Mouse (Mus musculus): ENCODE data around the gene Fbxl14. TPM values are rescaled to one million over a fixed set of nuclear protein-coding genes. Genes with fewer than 3 reads are reported as not detected.
A peak's percentile ranks its signal among the peaks of the same experiment; 100 is the strongest.
"Not testable (repeated sequence)": the region's sequence is repeated elsewhere in the genome, so short reads cannot be mapped to it uniquely, and the experiment has no call there.

Gene Fbxl14
- polyA plus RNA-seq, 1 experiment from 2014 or later: 4.7 TPM

DNA sequence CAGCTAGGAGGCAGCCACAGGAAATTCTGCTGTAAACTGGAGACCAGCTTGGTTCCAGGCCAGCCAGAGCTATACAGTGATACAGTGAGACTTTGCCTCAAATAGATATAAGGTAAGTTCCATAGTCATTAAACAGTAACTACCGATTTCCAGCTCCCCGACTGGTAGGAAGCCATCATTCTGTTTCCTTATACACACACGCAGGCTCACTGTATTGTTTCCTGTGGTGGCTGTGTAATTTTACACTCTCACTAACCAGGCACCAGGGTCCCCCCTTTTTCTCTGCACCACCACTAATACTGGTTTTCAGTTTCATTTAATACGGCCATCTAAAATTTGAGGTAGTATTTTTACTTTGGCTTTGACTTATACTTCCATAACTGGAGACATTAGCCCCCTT, 5.5 kb upstream of the Fbxl14 start:
- Histone ChIP-seq H3K9ac (no peak overlapping the region), H3K9me3 (no peaks in the 10 kb centered on the region), H3K4me3 (no peak overlapping the region), H3K27me3 (replicated peaks) (no peaks in the 10 kb centered on the region), H3K4me2 (replicated peaks) (no peak overlapping the region), H3K4me1 (peaks cover 12% of the 10 kb centered on the region), H3K36me3 (no peaks in the 10 kb centered on the region), H3K27ac (no peak overlapping the region)
- no peak for ATAC-seq (ENCODE audit: low FRiP score, low read depth)
- 92% methylated on average over 4 of the region's 4 CpGs for WGBS

DNA sequence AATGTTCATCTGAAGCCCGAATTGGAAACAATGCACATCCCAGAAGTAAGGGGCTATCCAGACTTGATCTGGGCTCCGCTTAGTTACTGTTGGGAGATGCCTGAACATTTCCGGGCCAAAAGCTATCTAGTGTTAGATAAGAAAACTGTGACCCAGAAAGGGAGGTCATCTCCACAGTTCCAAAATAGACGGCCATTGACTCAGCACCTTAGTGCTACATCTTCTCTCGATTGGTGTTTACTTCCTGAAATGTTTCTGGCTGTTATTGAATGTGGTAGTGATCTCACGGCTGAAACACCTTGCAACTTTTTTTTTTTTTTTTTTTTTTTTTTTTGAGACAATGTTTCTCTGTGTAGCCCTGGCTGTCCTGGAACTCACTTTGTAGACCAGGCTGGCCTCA, 3.5 kb upstream of the Fbxl14 start:
- Histone ChIP-seq H3K27me3 (replicated peaks) (no peaks in the 10 kb centered on the region), H3K4me2 (replicated peaks) (no peak overlapping the region), H3K36me3 (no peaks in the 10 kb centered on the region), H3K4me3 (no peak overlapping the region), H3K4me1 (peaks cover 19% of the 10 kb centered on the region), H3K9me3 (no peaks in the 10 kb centered on the region), H3K9ac (no peak overlapping the region), H3K27ac (no peak overlapping the region)
- ATAC-seq (ENCODE audit: low FRiP score, low read depth): no peak
- WGBS: 91% methylated on average over 6 of the region's 6 CpGs

DNA sequence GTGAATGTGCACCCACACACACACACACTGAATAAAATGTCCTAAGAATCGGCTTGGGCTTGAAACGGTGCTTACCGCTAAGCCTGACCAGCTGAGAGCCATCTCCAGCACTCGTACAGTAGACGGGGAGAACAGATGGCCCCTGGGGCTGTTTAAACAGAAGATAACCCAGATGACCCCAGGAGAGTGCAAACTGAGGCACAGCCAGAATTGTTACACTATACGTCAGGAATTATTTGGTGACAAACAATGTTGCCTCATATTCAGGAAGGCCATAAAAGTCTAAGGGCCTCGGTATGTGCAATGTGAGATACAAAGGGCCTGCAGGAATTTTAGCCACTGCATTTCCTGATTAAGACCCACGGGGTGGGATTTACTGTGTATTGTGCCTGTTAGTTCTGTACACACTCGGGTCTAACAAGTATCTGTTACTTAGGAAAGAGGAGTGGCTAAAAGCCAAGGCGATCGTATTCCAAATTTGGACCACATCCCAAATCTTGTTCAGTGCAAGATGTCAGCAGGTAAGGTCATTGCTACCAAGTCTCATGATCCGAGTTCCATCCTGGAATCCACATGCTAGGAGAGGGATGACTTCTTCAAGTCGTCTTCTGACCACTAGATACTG, 1.7 kb upstream of the Fbxl14 start:
- H3K27me3 ChIP-seq (replicated peaks): no peaks in the 10 kb centered on the region
- H3K9me3 ChIP-seq: no peaks in the 10 kb centered on the region
- H3K36me3 ChIP-seq: no peaks in the 10 kb centered on the region
- peaks cover 26% of the 10 kb centered on the region for H3K4me1 ChIP-seq
- no peak overlapping the region for H3K27ac ChIP-seq
- no peak overlapping the region for H3K9ac ChIP-seq
- H3K4me3 ChIP-seq: no peak overlapping the region
- WGBS: 49% methylated on average over 13 of the region's 13 CpGs
- ATAC-seq (ENCODE audit: low FRiP score, low read depth): no peak
- H3K4me2 ChIP-seq (replicated peaks): no peak overlapping the region; the same call in 1 of the 2 replicates

DNA sequence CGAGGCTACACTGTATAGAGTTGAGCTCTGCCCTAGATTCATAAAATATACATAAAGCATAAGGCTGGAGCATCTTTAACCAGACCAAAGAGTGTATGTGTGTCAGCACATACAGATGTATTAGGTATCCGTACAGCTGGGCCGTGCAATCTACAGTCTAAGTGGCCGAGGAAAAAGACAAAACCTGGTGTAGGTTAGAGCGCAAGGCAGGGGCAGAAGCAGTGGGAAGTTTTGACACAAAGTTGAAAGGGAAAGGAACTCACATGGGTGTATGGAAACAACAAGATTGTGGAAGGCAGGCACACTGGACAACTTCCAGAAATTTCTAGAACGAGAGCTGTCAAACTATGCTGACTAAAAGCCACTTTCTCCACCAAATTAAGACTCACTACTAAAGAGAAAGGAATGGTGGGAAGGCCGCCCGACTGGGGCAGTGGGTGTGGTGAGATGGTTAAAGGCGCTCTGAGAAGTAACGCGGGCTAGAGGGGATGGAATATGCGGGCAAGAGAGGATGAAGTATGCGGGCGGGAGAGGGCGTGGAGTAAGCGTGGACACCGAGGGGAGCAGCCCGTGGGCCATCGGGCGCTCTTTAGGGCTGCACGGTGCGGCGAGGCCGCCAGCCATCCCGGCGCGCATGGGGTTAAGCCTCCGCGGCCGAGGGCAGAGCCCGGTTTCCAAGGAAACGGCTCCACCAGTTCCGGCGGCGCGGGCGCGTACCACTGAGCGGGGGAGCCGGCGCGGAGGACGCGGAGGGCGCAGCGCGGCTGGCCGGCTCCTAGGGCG, 717 bp upstream of the Fbxl14 start:
- ATAC-seq (ENCODE audit: low FRiP score, low read depth): peak; percentile 91
- H3K4me1 ChIP-seq: peaks cover 35% of the 10 kb centered on the region
- peak overlapping the region; percentile 94 for H3K9ac ChIP-seq
- H3K27ac ChIP-seq: peak overlapping the region; percentile 96
- H3K9me3 ChIP-seq: no peaks in the 10 kb centered on the region
- no peaks in the 10 kb centered on the region for H3K27me3 ChIP-seq (replicated peaks)
- peak overlapping the region; percentile 71 for H3K4me2 ChIP-seq (replicated peaks)
- H3K4me3 ChIP-seq: peak overlapping the region; percentile 90
- WGBS: 2% methylated on average over 49 of the region's 49 CpGs
- H3K36me3 ChIP-seq: peaks cover 9% of the 10 kb centered on the region; the same call in 1 of the 2 replicates

- H3K9me3 ChIP-seq: no peaks in the 10 kb centered on the region
- ATAC-seq (ENCODE audit: low FRiP score, low read depth): peak; percentile 26; the same call in 1 of the 2 replicates
- peak overlapping the region; percentile 99 for H3K4me2 ChIP-seq (replicated peaks)
- peak overlapping the region; percentile 94 for H3K9ac ChIP-seq
- peaks cover 45% of the 10 kb centered on the region for H3K4me1 ChIP-seq
- no peaks in the 10 kb centered on the region for H3K27me3 ChIP-seq (replicated peaks)
- peaks cover 16% of the 10 kb centered on the region; the same call in 1 of the 2 replicates for H3K36me3 ChIP-seq
- peak overlapping the region; percentile 90 for H3K4me3 ChIP-seq
- peak overlapping the region; percentile 96 for H3K27ac ChIP-seq
- under 1% methylated on average over 70 of the region's 70 CpGs for WGBS
Measured at GRCm38 (mm10) chr6:119479876-119480705, 623 bp downstream of the Fbxl14 start.

DNA sequence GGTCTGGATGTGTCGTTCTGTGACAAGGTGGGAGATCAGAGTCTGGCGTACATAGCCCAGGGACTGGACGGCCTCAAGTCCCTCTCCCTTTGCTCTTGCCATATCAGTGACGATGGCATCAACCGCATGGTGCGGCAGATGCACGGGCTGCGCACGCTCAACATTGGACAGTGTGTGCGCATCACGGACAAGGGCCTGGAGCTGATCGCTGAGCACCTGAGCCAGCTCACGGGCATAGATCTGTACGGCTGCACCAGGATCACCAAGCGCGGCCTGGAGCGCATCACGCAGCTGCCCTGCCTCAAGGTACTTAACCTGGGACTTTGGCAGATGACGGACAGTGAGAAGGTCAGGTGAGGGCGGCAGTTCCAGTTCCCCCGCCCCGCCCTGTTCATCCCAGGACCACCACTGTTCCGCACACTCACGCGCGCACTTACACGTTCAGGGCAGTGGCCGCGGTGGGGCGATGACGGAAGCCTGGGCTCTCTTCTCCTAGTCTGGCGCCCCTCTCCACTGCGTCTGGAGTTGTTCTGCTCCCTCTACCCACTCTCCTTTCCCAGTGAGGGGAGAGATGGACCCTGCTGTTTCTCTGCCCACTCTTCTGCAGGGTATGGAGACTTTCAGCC, 1.4 kb downstream of the Fbxl14 start:
- Histone ChIP-seq H3K4me1 (peaks cover 52% of the 10 kb centered on the region), H3K27me3 (replicated peaks) (no peaks in the 10 kb centered on the region), H3K9me3 (no peaks in the 10 kb centered on the region), H3K27ac (0 out of 2 replicates have a peak overlapping the region, but pooled peaks have one; percentile 96), H3K4me2 (replicated peaks) (peak overlapping the region; percentile 99), H3K36me3 (peaks cover 16% of the 10 kb centered on the region; the same call in 1 of the 2 replicates), H3K9ac (peak overlapping the region; percentile 94), H3K4me3 (peak overlapping the region; percentile 90)
- under 1% methylated on average over 33 of the region's 33 CpGs for WGBS
- ATAC-seq (ENCODE audit: low FRiP score, low read depth): 0 out of 2 replicates have a peak, but pooled peaks have one; percentile 4

DNA sequence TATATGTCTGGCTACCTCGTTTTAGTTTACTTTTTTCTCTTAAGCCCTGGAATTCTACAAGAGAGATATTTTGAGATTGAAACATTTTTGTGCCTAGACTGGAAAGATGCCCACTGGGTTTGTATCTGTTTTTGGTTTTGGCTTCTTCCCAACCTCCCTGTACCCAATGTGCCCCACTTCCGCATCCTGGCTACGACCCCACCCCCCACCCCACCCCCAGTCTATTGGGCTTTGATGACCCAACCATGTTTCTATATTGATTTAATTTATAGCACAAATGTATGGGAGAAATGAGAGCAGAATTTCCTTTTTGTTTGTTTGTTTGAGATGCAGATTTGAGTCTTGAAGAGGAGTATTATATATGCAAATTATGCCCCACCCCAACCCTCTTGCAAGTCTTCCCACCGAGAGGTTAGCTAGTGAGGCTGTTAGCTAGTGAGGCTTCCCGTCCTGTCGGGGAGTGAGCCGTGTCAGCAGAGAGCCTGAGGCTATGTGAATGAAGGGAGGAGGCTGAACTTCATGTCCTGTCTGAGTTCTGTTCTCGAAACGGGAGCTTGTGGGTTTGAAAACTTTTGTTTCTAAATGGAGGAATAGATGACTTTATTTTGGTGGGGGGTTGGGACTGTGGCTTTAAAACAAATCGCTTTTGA, 2.4 kb downstream of the Fbxl14 start:
- H3K4me1 ChIP-seq: peaks cover 53% of the 10 kb centered on the region
- not testable (repeated sequence) for H3K27ac ChIP-seq; H3K27me3 ChIP-seq (replicated peaks); H3K9me3 ChIP-seq; ATAC-seq (ENCODE audit: low FRiP score, low read depth)
- H3K9ac ChIP-seq: peak overlapping the region; percentile 44
- H3K4me3 ChIP-seq: peak overlapping the region; percentile 33
- peak overlapping the region; percentile 99 for H3K4me2 ChIP-seq (replicated peaks)
- peaks cover 16% of the 10 kb centered on the region; the same call in 1 of the 2 replicates for H3K36me3 ChIP-seq
- 6% methylated on average over 10 of the region's 10 CpGs for WGBS

DNA sequence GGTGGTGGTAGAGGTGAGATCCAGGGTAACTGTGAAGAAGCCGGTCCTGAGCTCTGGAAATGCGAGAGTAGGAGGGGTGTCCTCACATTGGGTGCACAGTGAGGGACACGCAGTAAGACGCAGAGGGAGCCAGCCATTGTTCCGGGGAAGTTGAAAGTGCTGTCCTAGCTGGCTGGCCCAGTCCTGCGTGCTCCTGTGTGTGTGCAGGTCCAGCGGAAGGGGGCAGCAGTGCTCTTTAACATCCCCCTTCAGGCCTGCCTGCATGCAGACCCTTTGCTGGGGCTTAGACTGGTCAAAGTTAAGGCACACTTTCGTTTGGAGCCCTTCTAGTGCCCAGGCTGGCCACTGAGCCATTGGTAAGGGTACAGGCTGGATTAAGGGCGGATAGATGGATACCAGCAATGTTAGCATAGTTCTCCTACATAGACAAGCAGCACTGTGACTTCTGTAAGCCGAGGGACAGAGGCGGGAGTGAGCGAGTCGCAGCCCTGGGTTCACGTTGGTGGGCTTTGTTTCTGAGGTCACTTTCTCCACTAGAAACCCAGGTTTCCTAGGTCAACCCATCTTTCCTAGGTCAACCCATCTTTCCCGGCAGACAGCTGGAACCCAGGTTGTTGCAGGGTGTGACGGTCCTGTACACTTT, 3.6 kb downstream of the Fbxl14 start:
- Histone ChIP-seq H3K27me3 (replicated peaks) (no peaks in the 10 kb centered on the region), H3K27ac (no peak overlapping the region), H3K4me2 (replicated peaks) (peak overlapping the region; percentile 99), H3K4me1 (peaks cover 48% of the 10 kb centered on the region), H3K9ac (peak overlapping the region; percentile 26), H3K36me3 (peaks cover 16% of the 10 kb centered on the region; the same call in 1 of the 2 replicates), H3K4me3 (peak overlapping the region; percentile 34), H3K9me3 (no peaks in the 10 kb centered on the region)
- WGBS: 33% methylated on average over 16 of the region's 16 CpGs
- ATAC-seq (ENCODE audit: low FRiP score, low read depth): no peak

GRCm38 (mm10) chr6:119485486-119485885, 6.0 kb downstream of the Fbxl14 start:
- 24% methylated on average over 2 of the region's 2 CpGs for WGBS
- peaks cover 41% of the 10 kb centered on the region for H3K4me1 ChIP-seq
- H3K9ac ChIP-seq: no peak overlapping the region
- H3K9me3 ChIP-seq: no peaks in the 10 kb centered on the region
- H3K27me3 ChIP-seq (replicated peaks): no peaks in the 10 kb centered on the region
- no peak overlapping the region for H3K27ac ChIP-seq
- H3K4me2 ChIP-seq (replicated peaks): no peak overlapping the region
- ATAC-seq (ENCODE audit: low FRiP score, low read depth): no peak
- H3K36me3 ChIP-seq: peaks cover 16% of the 10 kb centered on the region; the same call in 1 of the 2 replicates
- H3K4me3 ChIP-seq: no peak overlapping the region

DNA sequence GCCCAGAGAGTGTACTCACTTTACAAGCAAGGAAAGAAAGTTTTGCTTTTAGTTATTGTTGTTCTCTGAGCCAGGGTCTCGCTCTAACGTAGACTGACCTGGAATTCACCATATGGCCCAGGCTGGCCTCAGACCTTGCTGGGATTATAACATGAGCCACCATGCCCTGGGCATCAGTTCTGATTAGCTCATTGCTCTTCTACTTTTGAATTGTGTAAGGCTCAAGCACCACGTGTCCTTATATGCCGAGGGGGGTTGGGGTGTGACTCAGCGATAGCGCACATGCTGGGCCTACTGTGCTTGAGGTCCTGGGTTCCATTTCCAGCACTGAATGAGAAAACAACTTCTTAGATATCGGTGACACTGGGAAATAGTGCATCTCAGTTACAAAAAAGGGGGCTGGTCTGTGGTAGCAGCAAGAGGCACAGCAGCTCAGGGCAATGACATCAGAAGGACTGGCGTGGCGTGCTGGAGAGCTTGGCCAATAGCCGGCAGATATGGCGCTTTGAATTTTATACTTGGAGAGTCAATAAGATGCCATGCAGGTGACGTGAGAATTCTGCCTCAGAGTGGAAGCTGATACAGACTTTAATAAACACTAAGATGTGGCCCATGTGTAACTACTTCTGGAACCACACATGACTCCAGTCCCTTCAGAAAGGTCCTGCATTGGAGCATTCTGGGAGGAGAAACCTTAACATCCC, 7.1 kb downstream of the Fbxl14 start:
- no peak overlapping the region for H3K4me2 ChIP-seq (replicated peaks)
- no peaks in the 10 kb centered on the region for H3K27me3 ChIP-seq (replicated peaks)
- no peak overlapping the region for H3K9ac ChIP-seq
- peaks cover 43% of the 10 kb centered on the region for H3K4me1 ChIP-seq
- H3K9me3 ChIP-seq: no peaks in the 10 kb centered on the region
- ATAC-seq (ENCODE audit: low FRiP score, low read depth): no peak
- no peak overlapping the region for H3K27ac ChIP-seq
- 91% methylated on average over 12 of the region's 12 CpGs for whole genome bisulfite sequencing
- peaks cover 16% of the 10 kb centered on the region; the same call in 1 of the 2 replicates for H3K36me3 ChIP-seq
- H3K4me3 ChIP-seq: no peak overlapping the region

Measured in neural tube, embryonic 12.5 days (tissue).